In genomic region chr6:38198727-38199126, GRCm38 (mm10) we compare ENCODE assay signal across 14 mouse cellular contexts. TPM values are rescaled to one million over a fixed set of nuclear protein-coding genes. Genes with fewer than 3 reads are reported as not detected.
"Had no signal": no experiment of that assay in that cellular context is flagged by ENCODE, and none has a peak within 500 bp of the region (broad histone marks: within the 10 kb centered on the region; RNA-seq: fewer than 3 reads in every experiment).

No protein-coding gene starts in this region.

- H3K4me2 ChIP-seq: liver, embryonic 13.5 days; lung, embryonic 15.5 days; midbrain, embryonic 12.5 days had no signal

- H3K4me3 ChIP-seq: liver, embryonic 13.5 days; lung, embryonic 15.5 days; megakaryocyte, embryonic 14.5 days; midbrain, embryonic 12.5 days had no signal

- DNase-seq: kidney, adult 9 months; kidney, postnatal 36 days; left cerebral cortex, postnatal 4 days; liver; liver, embryonic 13.5 days; liver, postnatal 0 days; lung, postnatal 14 days; thymus, postnatal 36 days had no signal

- H3K4me1 ChIP-seq: liver, embryonic 13.5 days; megakaryocyte, embryonic 14.5 days had no signal

- ATAC-seq: liver, postnatal 0 days had no signal

- H3K9ac ChIP-seq: liver, embryonic 13.5 days; liver, postnatal 0 days; lung, embryonic 15.5 days; midbrain, embryonic 12.5 days had no signal

- H3K27me3 ChIP-seq: liver, embryonic 13.5 days; lung, embryonic 15.5 days had no signal

- H3K9me3 ChIP-seq: liver, embryonic 13.5 days; lung, embryonic 15.5 days; megakaryocyte, embryonic 14.5 days; midbrain, embryonic 12.5 days had no signal

- H3K36me3 ChIP-seq: liver, embryonic 13.5 days; lung, embryonic 15.5 days had no signal

- H3K27ac ChIP-seq: kidney, postnatal 0 days; liver, embryonic 13.5 days; lung, embryonic 15.5 days; macrophage; midbrain, embryonic 12.5 days had no signal

RNA-seq across cellular contexts. Expression of gene D630045J12Rik, which starts 55.1 kb away (rescaled TPM):
- total RNA-seq: neutrophil, adult 5-6 weeks had no signal
